Mouse (Mus musculus): ENCODE results near the gene Fam102a.

DNA sequence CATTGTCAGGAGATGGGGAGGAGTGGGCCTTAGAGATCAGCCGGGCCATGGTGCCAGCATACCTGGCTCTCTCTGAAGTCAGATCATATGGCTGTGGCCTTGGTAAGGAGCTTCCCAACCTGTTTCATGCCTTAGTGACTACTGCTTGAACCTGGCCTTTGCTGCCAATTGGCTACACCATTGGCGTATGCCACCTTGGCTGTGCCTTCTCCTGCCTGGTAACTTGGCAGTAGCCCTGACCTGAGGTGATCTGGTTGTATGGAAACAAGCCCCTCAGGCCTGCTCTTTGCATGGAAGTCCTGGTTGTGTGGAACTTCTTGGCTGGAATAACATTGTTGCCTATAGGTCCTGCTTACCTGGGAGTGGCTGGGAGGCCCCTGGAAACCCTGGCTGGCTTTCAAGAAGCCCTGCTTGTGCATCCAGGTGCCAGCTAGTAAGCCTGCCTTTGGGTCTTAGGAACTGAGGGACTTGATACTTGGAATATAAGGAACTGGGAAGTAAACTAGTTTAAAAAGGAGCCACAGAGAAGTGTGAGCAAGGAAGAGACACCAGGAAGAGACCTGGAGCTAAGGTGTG is 6.3 kb downstream of the Fam102a start:
- TF ChIP-seq ZNF384 (IDR thresholded peaks at IDR 0.05; ENCODE audit: low read depth, low read length) (no peak), HCFC1 (IDR thresholded peaks at IDR 0.05; ENCODE audit: borderline replicate concordance, insufficient read depth, low read length) (no peak), MAFK (IDR thresholded peaks at IDR 0.05; ENCODE audit: insufficient read depth, low read depth, low read length) (no peak), CHD2 (IDR thresholded peaks at IDR 0.05; ENCODE audit: low read depth, low read length) (no peak), ZC3H11A (IDR thresholded peaks at IDR 0.05; ENCODE audit: borderline replicate concordance, low read depth, low read length) (no peak)
